Mouse (Mus musculus): ENCODE measurements at regions not wholly inside any gene's neighbourhood (a gene's known extent, or its start where the extent isn't known, plus 50 kb on each side); places are given as distances from the start of the nearest gene placed in this dataset.

DNA sequence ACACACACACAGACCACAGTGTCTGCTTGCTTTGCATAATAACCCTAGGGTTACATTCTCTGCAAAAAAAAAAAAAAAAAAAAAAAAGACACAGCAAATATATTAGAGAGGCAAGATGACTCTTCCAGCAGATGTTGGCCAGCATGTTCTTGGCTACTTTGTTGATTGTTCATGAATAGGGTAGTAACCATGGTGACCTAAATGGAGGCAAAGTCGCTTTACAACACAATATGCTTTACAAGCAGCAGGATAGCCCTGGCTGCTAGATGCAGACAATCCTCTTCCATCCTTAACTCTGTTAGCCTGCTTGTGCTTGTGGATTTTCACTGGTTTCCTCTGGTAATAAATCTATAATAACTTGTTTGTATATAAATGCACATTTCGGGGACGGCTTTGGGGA lies 292.5 kb upstream of the Oprm1 start:
- no peaks in the 10 kb centered on the region for H3K36me3 ChIP-seq (ENCODE audit: control insufficient read depth, insufficient read depth, low read length)
- H3K4me1 ChIP-seq (ENCODE audit: control insufficient read depth, insufficient read depth, low read length), result no peaks in the 10 kb centered on the region
- no peak overlapping the region for H3K27ac ChIP-seq (replicated peaks; ENCODE audit: insufficient read depth, low read depth, low read length)
- no peaks in the 10 kb centered on the region for H3K27me3 ChIP-seq (ENCODE audit: control insufficient read depth, insufficient read depth, low read length)
- H3K79me2 ChIP-seq (ENCODE audit: control insufficient read depth, insufficient read depth, low read length), result no peaks in the 10 kb centered on the region
- no peak overlapping the region for H3K9ac ChIP-seq (ENCODE audit: low read depth, low read length)
- 81% methylated on average over 3 of the region's 3 CpGs for WGBS
- TF ChIP-seq CTCF (IDR thresholded peaks at IDR 0.05; ENCODE audit: low read depth, low read length) (no peak), POLR2A (IDR thresholded peaks at IDR 0.05; ENCODE audit: extremely low read depth, insufficient read depth, low read length) (no peak)
- no peak overlapping the region for H3K4me3 ChIP-seq (ENCODE audit: insufficient read depth, low read depth, low read length)
- DNase-seq (ENCODE audit: extremely low read depth, low read depth, low spot score), result no peak

DNA sequence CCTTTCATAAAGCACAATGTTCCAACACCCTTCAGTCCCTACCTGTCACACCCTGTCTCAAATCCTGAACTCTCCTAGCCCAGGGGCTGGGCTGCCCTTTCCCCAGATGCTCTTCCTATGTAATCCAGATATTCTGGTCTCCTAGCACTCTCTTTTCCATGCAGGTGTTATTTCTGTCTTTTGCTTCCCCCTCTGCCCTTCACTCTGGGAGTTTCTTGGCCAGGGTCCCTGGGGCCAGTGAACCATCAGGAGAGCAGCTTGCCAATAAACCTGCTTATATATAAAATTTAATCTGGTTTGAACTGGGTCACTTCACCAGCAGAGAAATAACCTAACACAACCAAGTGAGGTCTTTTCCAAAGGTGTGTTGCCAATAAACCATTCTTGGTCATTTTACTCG lies 278.0 kb upstream of the Oprm1 start:
- Histone ChIP-seq H3K36me3 (ENCODE audit: control insufficient read depth, insufficient read depth, low read length) (no peaks in the 10 kb centered on the region), H3K9ac (ENCODE audit: low read depth, low read length) (no peak overlapping the region), H3K27ac (replicated peaks; ENCODE audit: insufficient read depth, low read depth, low read length) (no peak overlapping the region), H3K27me3 (ENCODE audit: control insufficient read depth, insufficient read depth, low read length) (no peaks in the 10 kb centered on the region), H3K79me2 (ENCODE audit: control insufficient read depth, insufficient read depth, low read length) (no peaks in the 10 kb centered on the region), H3K4me3 (ENCODE audit: insufficient read depth, low read depth, low read length) (no peak overlapping the region), H3K4me1 (ENCODE audit: control insufficient read depth, insufficient read depth, low read length) (no peaks in the 10 kb centered on the region)
- DNase-seq (ENCODE audit: extremely low read depth, low read depth, low spot score), result no peak
- no peak for TF ChIP-seq POLR2A (IDR thresholded peaks at IDR 0.05; ENCODE audit: extremely low read depth, insufficient read depth, low read length)
- TF ChIP-seq CTCF (IDR thresholded peaks at IDR 0.05; ENCODE audit: low read depth, low read length), result no peak
- 76% methylated on average over 1 of the region's 1 CpGs for WGBS

DNA sequence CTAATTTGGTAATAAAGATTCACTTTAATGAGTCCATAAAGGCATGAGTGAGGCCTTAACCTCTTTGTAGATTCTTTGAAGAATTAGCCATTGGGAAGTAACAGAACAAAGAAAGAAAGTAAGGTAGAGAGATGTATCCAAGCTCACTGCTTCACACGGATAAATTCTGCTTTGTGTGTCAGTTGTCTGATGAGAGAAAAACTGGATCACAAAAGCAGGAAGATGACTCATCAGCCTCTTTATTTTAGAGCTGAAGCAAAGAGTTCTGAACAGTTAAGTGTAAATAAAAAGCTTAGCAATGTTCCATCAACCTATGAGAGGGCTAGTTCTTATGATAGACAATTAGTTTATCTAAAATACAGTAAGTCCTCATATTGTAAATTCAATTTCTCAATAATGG lies 269.7 kb upstream of the Oprm1 start:
- H3K4me1 ChIP-seq (ENCODE audit: control insufficient read depth, insufficient read depth, low read length), result no peaks in the 10 kb centered on the region
- no peaks in the 10 kb centered on the region for H3K36me3 ChIP-seq (ENCODE audit: control insufficient read depth, insufficient read depth, low read length)
- no peaks in the 10 kb centered on the region for H3K79me2 ChIP-seq (ENCODE audit: control insufficient read depth, insufficient read depth, low read length)
- H3K9ac ChIP-seq (ENCODE audit: low read depth, low read length), result no peak overlapping the region
- DNase-seq (ENCODE audit: extremely low read depth, low read depth, low spot score), result no peak
- no peak overlapping the region for H3K27ac ChIP-seq (replicated peaks; ENCODE audit: insufficient read depth, low read depth, low read length)
- WGBS, result 52% methylated on average over 1 of the region's 1 CpGs
- no peak overlapping the region for H3K4me3 ChIP-seq (ENCODE audit: insufficient read depth, low read depth, low read length)
- TF ChIP-seq POLR2A (IDR thresholded peaks at IDR 0.05; ENCODE audit: extremely low read depth, insufficient read depth, low read length) (no peak), CTCF (IDR thresholded peaks at IDR 0.05; ENCODE audit: low read depth, low read length) (no peak)
- no peaks in the 10 kb centered on the region for H3K27me3 ChIP-seq (ENCODE audit: control insufficient read depth, insufficient read depth, low read length)

DNA sequence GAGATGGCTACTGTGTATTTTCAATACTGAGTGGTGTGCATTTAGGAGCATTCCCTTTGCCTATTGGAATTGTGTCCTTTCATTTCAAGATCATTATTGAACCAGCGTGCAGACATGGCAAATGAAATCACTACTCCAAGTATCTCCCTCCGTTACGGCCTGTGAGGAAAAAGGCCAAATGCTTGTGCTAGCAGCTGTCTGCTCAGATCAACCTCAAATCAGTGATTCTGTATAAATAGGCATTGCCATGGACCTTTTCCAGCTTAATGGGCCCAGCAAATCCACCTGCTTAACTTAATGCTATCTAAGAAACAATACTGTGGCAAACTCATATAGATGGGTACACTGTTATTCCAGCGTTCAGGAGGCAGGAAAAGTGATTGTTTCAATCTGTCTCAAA lies 265.6 kb upstream of the Oprm1 start:
- Histone ChIP-seq H3K27me3 (ENCODE audit: control insufficient read depth, insufficient read depth, low read length) (no peaks in the 10 kb centered on the region), H3K27ac (replicated peaks; ENCODE audit: insufficient read depth, low read depth, low read length) (no peak overlapping the region), H3K9ac (ENCODE audit: low read depth, low read length) (no peak overlapping the region), H3K4me1 (ENCODE audit: control insufficient read depth, insufficient read depth, low read length) (no peaks in the 10 kb centered on the region), H3K4me3 (ENCODE audit: insufficient read depth, low read depth, low read length) (no peak overlapping the region), H3K79me2 (ENCODE audit: control insufficient read depth, insufficient read depth, low read length) (no peaks in the 10 kb centered on the region), H3K36me3 (ENCODE audit: control insufficient read depth, insufficient read depth, low read length) (no peaks in the 10 kb centered on the region)
- WGBS, result 86% methylated on average over 4 of the region's 4 CpGs
- DNase-seq (ENCODE audit: extremely low read depth, low read depth, low spot score), result no peak
- no peak for TF ChIP-seq CTCF (IDR thresholded peaks at IDR 0.05; ENCODE audit: low read depth, low read length)
- no peak for TF ChIP-seq POLR2A (IDR thresholded peaks at IDR 0.05; ENCODE audit: extremely low read depth, insufficient read depth, low read length)

DNA sequence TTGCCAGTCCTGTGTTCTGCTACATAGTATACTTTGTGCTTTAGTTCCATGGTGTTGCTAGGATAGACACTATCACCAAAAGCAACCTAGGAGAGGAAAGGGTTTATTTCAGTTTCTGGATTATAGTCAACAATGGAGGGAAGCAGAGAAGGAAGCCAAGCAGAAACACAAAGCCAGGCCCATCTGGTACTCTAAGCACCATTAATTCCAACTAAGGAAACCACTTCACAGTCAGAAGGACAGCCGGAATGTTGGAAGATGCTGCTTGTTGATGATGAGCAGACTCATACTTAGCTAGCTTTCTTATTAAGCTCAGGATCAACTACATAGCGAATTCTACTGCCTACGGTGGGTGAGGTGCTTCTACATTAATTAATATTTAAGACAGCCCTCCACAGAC lies 263.2 kb upstream of the Oprm1 start:
- Histone ChIP-seq H3K4me1 (ENCODE audit: control insufficient read depth, insufficient read depth, low read length) (no peaks in the 10 kb centered on the region), H3K9ac (ENCODE audit: low read depth, low read length) (no peak overlapping the region), H3K4me3 (ENCODE audit: insufficient read depth, low read depth, low read length) (no peak overlapping the region), H3K79me2 (ENCODE audit: control insufficient read depth, insufficient read depth, low read length) (no peaks in the 10 kb centered on the region), H3K27me3 (ENCODE audit: control insufficient read depth, insufficient read depth, low read length) (no peaks in the 10 kb centered on the region), H3K27ac (replicated peaks; ENCODE audit: insufficient read depth, low read depth, low read length) (no peak overlapping the region), H3K36me3 (ENCODE audit: control insufficient read depth, insufficient read depth, low read length) (no peaks in the 10 kb centered on the region)
- TF ChIP-seq POLR2A (IDR thresholded peaks at IDR 0.05; ENCODE audit: extremely low read depth, insufficient read depth, low read length) (no peak), CTCF (IDR thresholded peaks at IDR 0.05; ENCODE audit: low read depth, low read length) (no peak)
- WGBS, result 72% methylated on average over 3 of the region's 3 CpGs
- DNase-seq (ENCODE audit: extremely low read depth, low read depth, low spot score), result no peak

DNA sequence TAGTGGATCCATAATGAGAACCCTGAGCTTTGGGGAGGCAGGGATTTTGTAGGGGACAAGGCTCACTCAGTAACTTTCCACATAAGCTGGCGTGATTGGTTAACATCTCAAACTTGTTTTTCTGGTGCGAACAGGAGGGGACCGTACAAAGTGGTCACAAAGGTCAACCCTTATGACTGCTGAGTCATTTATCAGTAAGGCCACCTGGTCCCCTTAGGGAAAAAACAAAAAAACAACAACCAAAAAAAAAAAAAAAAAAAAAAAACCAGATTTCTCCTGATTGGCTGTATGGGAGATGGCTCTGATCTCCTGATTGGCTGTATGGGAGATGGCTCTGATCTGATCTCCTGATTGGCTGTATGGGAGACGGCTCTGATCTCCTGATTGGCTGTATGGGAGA lies 244.0 kb upstream of the Oprm1 start:
- 88% methylated on average over 4 of the region's 4 CpGs for WGBS
- Histone ChIP-seq H3K9ac (ENCODE audit: low read depth, low read length) (no peak overlapping the region), H3K79me2 (ENCODE audit: control insufficient read depth, insufficient read depth, low read length) (no peaks in the 10 kb centered on the region), H3K36me3 (ENCODE audit: control insufficient read depth, insufficient read depth, low read length) (no peaks in the 10 kb centered on the region), H3K27ac (replicated peaks; ENCODE audit: insufficient read depth, low read depth, low read length) (no peak overlapping the region), H3K4me1 (ENCODE audit: control insufficient read depth, insufficient read depth, low read length) (no peaks in the 10 kb centered on the region), H3K27me3 (ENCODE audit: control insufficient read depth, insufficient read depth, low read length) (no peaks in the 10 kb centered on the region), H3K4me3 (ENCODE audit: insufficient read depth, low read depth, low read length) (no peak overlapping the region)
- no peak for DNase-seq (ENCODE audit: extremely low read depth, low read depth, low spot score)
- TF ChIP-seq CTCF (IDR thresholded peaks at IDR 0.05; ENCODE audit: low read depth, low read length) (no peak), POLR2A (IDR thresholded peaks at IDR 0.05; ENCODE audit: extremely low read depth, insufficient read depth, low read length) (no peak)
